Mouse (Mus musculus): Measurements from ENCODE around the gene Lamc2. TPM values are rescaled to one million over a fixed set of nuclear protein-coding genes. Genes with fewer than 3 reads are reported as not detected.
"Not testable (repeated sequence)": the region's sequence is repeated elsewhere in the genome, so short reads cannot be mapped to it uniquely, and the experiment has no call there.

Gene Lamc2
- total RNA-seq, 2 experiments from 2014 or later = 0.96 to 2.3 TPM

- DNase-seq (ENCODE audit: extremely low spot score in 1 of 2, low spot score in 1 of 2) = no peak
Observed at GRCm38 (mm10) chr1:153098586-153098985, 87.7 kb downstream of the Lamc2 start.

GRCm38 (mm10) chr1:153097017-153097675, 89.1 kb downstream of the Lamc2 start:
- no peak for DNase-seq (ENCODE audit: extremely low spot score in 1 of 2, low spot score in 1 of 2)

GRCm38 (mm10) chr1:153095826-153096727, 90.2 kb downstream of the Lamc2 start:
- DNase-seq (ENCODE audit: extremely low spot score in 1 of 2, low spot score in 1 of 2) = no peak

- no peak for DNase-seq (ENCODE audit: extremely low spot score in 1 of 2, low spot score in 1 of 2)
Observed at GRCm38 (mm10) chr1:153095328-153095727, 90.9 kb downstream of the Lamc2 start.

- DNase-seq (ENCODE audit: extremely low spot score in 1 of 2, low spot score in 1 of 2) = no peak
Observed at GRCm38 (mm10) chr1:153094226-153095076, 91.8 kb downstream of the Lamc2 start.

GRCm38 (mm10) chr1:153093581-153093980, 92.7 kb downstream of the Lamc2 start:
- DNase-seq (ENCODE audit: extremely low spot score in 1 of 2, low spot score in 1 of 2) = no peak

- no peak for DNase-seq (ENCODE audit: extremely low spot score in 1 of 2, low spot score in 1 of 2)
Observed at GRCm38 (mm10) chr1:153093172-153093571, 93.1 kb downstream of the Lamc2 start.

GRCm38 (mm10) chr1:153092237-153092975, 93.8 kb downstream of the Lamc2 start:
- peak; percentile 49 to 66 for DNase-seq (ENCODE audit: extremely low spot score in 1 of 2, low spot score in 1 of 2)

- DNase-seq (ENCODE audit: extremely low spot score in 1 of 2, low spot score in 1 of 2) = no peak
Observed at GRCm38 (mm10) chr1:153091438-153092236, 94.6 kb downstream of the Lamc2 start.

GRCm38 (mm10) chr1:153090807-153091206, 95.4 kb downstream of the Lamc2 start:
- no peak for DNase-seq (ENCODE audit: extremely low spot score in 1 of 2, low spot score in 1 of 2)

GRCm38 (mm10) chr1:153090081-153090480, 96.2 kb downstream of the Lamc2 start:
- no peak for DNase-seq (ENCODE audit: extremely low spot score in 1 of 2, low spot score in 1 of 2)

GRCm38 (mm10) chr1:153087771-153088170, 98.5 kb downstream of the Lamc2 start:
- no peak for DNase-seq (ENCODE audit: extremely low spot score in 1 of 2, low spot score in 1 of 2)

GRCm38 (mm10) chr1:153085198-153085597, 101.0 kb downstream of the Lamc2 start:
- DNase-seq (ENCODE audit: extremely low spot score in 1 of 2, low spot score in 1 of 2) = no peak

GRCm38 (mm10) chr1:153084191-153084590, 102.1 kb downstream of the Lamc2 start:
- DNase-seq (ENCODE audit: extremely low spot score in 1 of 2, low spot score in 1 of 2) = peak in 1 of 2 experiments; percentile 23

GRCm38 (mm10) chr1:153083233-153083632, 103.0 kb downstream of the Lamc2 start:
- not testable (repeated sequence) for DNase-seq (ENCODE audit: extremely low spot score in 1 of 2, low spot score in 1 of 2)

GRCm38 (mm10) chr1:153075955-153076354, 110.3 kb downstream of the Lamc2 start:
- DNase-seq (ENCODE audit: extremely low spot score in 1 of 2, low spot score in 1 of 2) = no peak

- no peak for DNase-seq (ENCODE audit: extremely low spot score in 1 of 2, low spot score in 1 of 2)
Observed at GRCm38 (mm10) chr1:153075087-153075736, 111.0 kb downstream of the Lamc2 start.

- no peak for DNase-seq (ENCODE audit: extremely low spot score in 1 of 2, low spot score in 1 of 2)
Observed at GRCm38 (mm10) chr1:153073441-153073840, 112.8 kb downstream of the Lamc2 start.

Data from layer of hippocampus, postnatal 25 days (tissue).